Mouse (Mus musculus): Measurements from ENCODE around the gene Phyh.
"Not testable (repeated sequence)": the region's sequence is repeated elsewhere in the genome, so short reads cannot be mapped to it uniquely, and the experiment has no call there.

Gene Phyh

GRCm38 (mm10) chr2:4917326-4918021 lies 1.3 kb upstream of the Phyh start:
- peak; percentile 54 for DNase-seq (ENCODE audit: low spot score)

GRCm38 (mm10) chr2:4921019-4921418 lies 2.2 kb downstream of the Phyh start:
- DNase-seq (ENCODE audit: low spot score): no peak

GRCm38 (mm10) chr2:4922476-4923164 lies 3.8 kb downstream of the Phyh start:
- no peak for DNase-seq (ENCODE audit: low spot score)

GRCm38 (mm10) chr2:4927391-4927790 lies 8.6 kb downstream of the Phyh start:
- no peak for DNase-seq (ENCODE audit: low spot score)

GRCm38 (mm10) chr2:4929230-4929629 lies 10.4 kb downstream of the Phyh start:
- no peak for DNase-seq (ENCODE audit: low spot score)

GRCm38 (mm10) chr2:4934516-4934915 lies 15.7 kb downstream of the Phyh start:
- no peak for DNase-seq (ENCODE audit: low spot score)

GRCm38 (mm10) chr2:4937931-4938330 lies 19.1 kb downstream of the Phyh start:
- DNase-seq (ENCODE audit: low spot score): no peak

GRCm38 (mm10) chr2:4940861-4941260 lies 22.0 kb downstream of the Phyh start:
- no peak for DNase-seq (ENCODE audit: low spot score)

- not testable (repeated sequence) for DNase-seq (ENCODE audit: low spot score)
Measured at GRCm38 (mm10) chr2:4949691-4950090, 30.9 kb downstream of the Phyh start.

- no peak for DNase-seq (ENCODE audit: low spot score)
Measured at GRCm38 (mm10) chr2:4950986-4951385, 32.2 kb downstream of the Phyh start.

GRCm38 (mm10) chr2:4954216-4954760 lies 35.5 kb downstream of the Phyh start:
- DNase-seq (ENCODE audit: low spot score): no peak

GRCm38 (mm10) chr2:4958039-4958438 lies 39.2 kb downstream of the Phyh start:
- DNase-seq (ENCODE audit: low spot score): no peak

GRCm38 (mm10) chr2:4967806-4968205 lies 49.0 kb downstream of the Phyh start:
- DNase-seq (ENCODE audit: low spot score): no peak

- no peak for DNase-seq (ENCODE audit: low spot score)
Measured at GRCm38 (mm10) chr2:4969083-4969482, 50.3 kb downstream of the Phyh start.

- DNase-seq (ENCODE audit: low spot score): no peak
Measured at GRCm38 (mm10) chr2:4975807-4976206, 57.0 kb downstream of the Phyh start, which contains the start of gene Ucma. Gene Ucma, plus strand, starts transcription at chr2:4976122.

- no peak for DNase-seq (ENCODE audit: low spot score)
Measured at GRCm38 (mm10) chr2:4978091-4978490, 59.3 kb downstream of the Phyh start.

- DNase-seq (ENCODE audit: low spot score): no peak
Measured at GRCm38 (mm10) chr2:4983987-4984386, 65.2 kb downstream of the Phyh start.

- DNase-seq (ENCODE audit: low spot score): no peak
Measured at GRCm38 (mm10) chr2:4985000-4985399, 66.2 kb downstream of the Phyh start.

- no peak for DNase-seq (ENCODE audit: low spot score)
Measured at GRCm38 (mm10) chr2:4986798-4987197, 68.0 kb downstream of the Phyh start.

GRCm38 (mm10) chr2:4987388-4988180 lies 68.8 kb downstream of the Phyh start:
- DNase-seq (ENCODE audit: low spot score): no peak
